Mouse (Mus musculus): ENCODE measurements at regions not wholly inside any gene's neighbourhood (a gene's known extent, or its start where the extent isn't known, plus 50 kb on each side); places are given as distances from the start of the nearest gene placed in this dataset.

GRCm38 (mm10) chr2:170282463-170282862 lies 134.6 kb upstream of the Zfp217 start:
- TF ChIP-seq CTCF (IDR thresholded peaks at IDR 0.05; ENCODE audit: control insufficient read depth, insufficient read depth, insufficient read length) (no peak), USF1 (IDR thresholded peaks at IDR 0.05; ENCODE audit: low read depth) (no peak), MYOD1 (IDR thresholded peaks at IDR 0.05; ENCODE audit: control insufficient read depth, insufficient read length, low read depth) (no peak), CEBPB (IDR thresholded peaks at IDR 0.05; ENCODE audit: low read depth) (no peak), MAX (IDR thresholded peaks at IDR 0.05) (no peak), MYOG (IDR thresholded peaks at IDR 0.05; ENCODE audit: control insufficient read depth, extremely low read depth, insufficient read length) (no peak)
